Mouse (Mus musculus): ENCODE data around the gene Sh3pxd2a.

- no peak for TF ChIP-seq CTCF (IDR thresholded peaks at IDR 0.05 in 2 of 3, conservative IDR thresholded peaks at IDR 0.05 in 1 of 3; ENCODE audit: control insufficient read depth in 1 of 3, insufficient read depth in 1 of 3, low read depth in 2 of 3, low read length in 3 of 3, poor library complexity in 1 of 3, severe bottlenecking in 1 of 3)
- no peak for TF ChIP-seq MAFK (IDR thresholded peaks at IDR 0.05; ENCODE audit: borderline replicate concordance, low read depth, low read length)
- no peak for TF ChIP-seq MXI1 (IDR thresholded peaks at IDR 0.05; ENCODE audit: low read depth, low read length)
- TF ChIP-seq SIN3A (IDR thresholded peaks at IDR 0.05; ENCODE audit: low read length), result no peak
- TF ChIP-seq CHD2 (IDR thresholded peaks at IDR 0.05; ENCODE audit: low read length), result no peak
- TF ChIP-seq E2F4 (IDR thresholded peaks at IDR 0.05; ENCODE audit: borderline replicate concordance, low read depth, low read length), result no peak
Observed at GRCm38 (mm10) chr19:47498942-47499341, 34.7 kb upstream of the Sh3pxd2a start.
